Mouse (Mus musculus) frontal cortex, postnatal 10 days (tissue): Measurements from ENCODE around the gene Ttll9.

Experiments
- DNase-seq, 2 experiments: peaks; one replicate each; pipeline ENCODE4 v3.0.0; 2022; ENCODE audit warnings: low spot score in 2 of 2, mixed read lengths in 1 of 2

Gene Ttll9

DNA sequence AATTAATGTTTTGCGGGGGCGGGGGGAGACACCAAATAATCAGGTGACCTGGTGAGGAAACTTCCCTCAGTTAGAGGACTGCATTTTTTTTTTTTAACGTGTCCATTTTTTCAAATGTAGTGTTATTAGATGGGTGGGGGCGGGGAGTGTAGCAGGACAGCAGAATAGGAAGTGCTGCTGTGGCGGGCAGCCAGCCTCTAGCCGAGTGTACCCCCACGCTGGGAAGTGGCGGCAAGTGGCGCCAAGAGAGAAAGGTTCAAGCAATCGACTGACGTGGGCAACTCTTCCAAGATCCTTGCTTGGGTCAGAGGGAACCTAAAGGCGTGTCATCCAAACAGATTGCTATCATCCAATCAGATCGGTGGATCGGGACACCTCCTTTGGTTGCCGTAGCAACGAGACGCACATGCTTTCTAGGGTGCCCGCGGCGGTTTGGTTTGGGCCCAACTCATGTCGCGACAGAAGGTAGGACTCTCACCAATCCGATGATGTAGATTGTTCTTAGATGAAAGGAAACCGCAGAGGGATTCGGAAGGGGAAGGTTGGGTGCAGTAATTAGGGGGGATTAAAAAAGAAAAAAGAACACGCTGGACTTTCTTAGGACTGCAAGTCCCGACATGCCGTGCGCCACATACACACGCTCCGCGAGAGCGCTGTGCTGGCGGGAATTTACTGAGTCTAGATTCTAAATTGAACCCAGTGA, at the start of gene Ttll9:
TSS of gene Ttll9 (plus strand) at position 395 of the 703 bp plus-strand sequence.
- peak; percentile 68 to 80 for DNase-seq

- DNase-seq, result no peak
These were observed 48.8 kb upstream of the Ttll9 start for GRCm38 (mm10) chr2:152913471-152913870.

GRCm38 (mm10) chr2:152914310-152915120, 47.8 kb upstream of the Ttll9 start:
- peak; percentile 74 to 85 for DNase-seq

DNA sequence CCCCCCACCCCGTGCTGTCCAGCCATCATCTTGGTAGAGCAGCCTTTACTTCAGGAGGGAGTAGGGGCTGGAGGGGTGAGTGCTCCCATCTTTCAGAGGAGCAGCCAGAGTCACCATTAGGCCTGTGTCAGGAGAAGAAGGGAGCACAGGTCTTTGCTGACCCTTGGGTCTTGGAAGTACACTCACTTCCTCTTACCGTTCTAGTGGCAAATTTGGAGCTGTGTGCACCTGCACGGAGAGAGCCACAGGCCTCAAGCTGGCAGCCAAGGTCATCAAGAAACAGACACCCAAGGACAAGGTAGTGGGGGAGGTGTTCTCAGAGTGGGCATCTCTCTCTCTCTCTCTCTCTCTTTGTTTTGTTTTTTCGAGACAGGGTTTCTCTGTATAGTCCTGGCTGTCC, 46.8 kb upstream of the Ttll9 start:
- DNase-seq, result no peak

DNA sequence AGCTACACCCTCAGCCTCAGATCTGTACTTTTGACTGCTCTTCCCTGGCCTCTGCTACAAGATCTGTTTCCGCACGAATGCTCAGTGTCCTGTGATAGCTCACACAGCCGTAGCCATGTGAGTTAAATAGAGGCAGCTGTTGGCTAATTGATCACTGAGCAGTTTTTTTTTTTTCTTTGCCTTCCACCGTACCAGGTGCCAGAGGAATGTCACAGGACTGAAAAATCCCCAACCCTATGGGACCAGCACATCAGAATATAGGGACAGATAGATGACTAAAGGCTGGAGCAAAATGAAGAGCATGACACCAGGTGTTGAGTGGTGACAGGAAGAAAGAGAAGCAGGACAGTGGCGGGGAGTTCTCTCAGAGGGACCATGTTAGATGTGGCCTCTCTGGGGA, 46.2 kb upstream of the Ttll9 start:
- no peak for DNase-seq

- no peak for DNase-seq
These were observed 44.6 kb upstream of the Ttll9 start for GRCm38 (mm10) chr2:152917671-152918070.

DNA sequence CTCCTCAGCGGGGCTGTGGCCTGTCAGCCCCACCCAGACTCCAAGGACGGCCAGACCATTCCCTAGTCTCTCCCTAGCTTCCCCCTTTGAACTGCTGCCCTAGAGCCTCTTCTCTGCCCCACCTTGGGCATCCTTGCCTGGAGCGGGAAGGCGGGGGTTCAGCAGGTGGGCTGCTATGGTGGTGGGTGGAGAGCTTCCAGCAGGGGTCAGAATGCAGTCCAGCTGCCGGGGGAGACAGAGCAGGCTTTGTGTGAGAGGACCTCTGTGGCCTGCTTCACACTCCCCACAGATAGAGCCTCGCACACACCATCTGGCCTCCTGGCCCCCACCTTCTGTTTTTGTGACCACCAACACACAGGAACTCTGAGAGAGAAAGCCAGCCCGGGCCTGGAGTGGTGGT, 39.9 kb upstream of the Ttll9 start:
- no peak for DNase-seq

DNA sequence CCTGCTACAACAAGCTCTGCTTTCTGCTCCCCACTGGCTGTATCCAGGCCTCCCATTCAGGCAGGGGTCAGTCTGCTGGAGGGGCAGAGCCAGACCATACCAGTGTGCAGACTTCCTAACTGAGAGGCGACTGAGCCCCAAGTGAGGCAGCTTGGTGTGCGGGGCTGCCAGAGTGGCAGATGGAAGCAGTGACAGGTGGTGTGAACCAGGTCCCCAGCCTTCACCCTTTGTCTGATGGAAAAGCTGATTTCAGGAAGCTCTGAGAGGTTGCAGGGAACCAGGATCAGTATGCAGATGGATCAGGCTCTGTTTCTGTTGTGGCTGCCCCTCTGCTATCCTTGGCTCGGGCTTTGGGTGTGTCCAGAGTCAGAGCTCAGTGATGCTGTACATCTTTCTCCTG, 38.7 kb upstream of the Ttll9 start:
- no peak for DNase-seq

GRCm38 (mm10) chr2:152924128-152924527, 38.2 kb upstream of the Ttll9 start:
- DNase-seq, result no peak

- no peak for DNase-seq
These were observed 37.7 kb upstream of the Ttll9 start for GRCm38 (mm10) chr2:152924543-152924942.

GRCm38 (mm10) chr2:152925189-152925872, 37.0 kb upstream of the Ttll9 start:
- DNase-seq, result no peak

- no peak for DNase-seq
These were observed 35.4 kb upstream of the Ttll9 start for GRCm38 (mm10) chr2:152926896-152927295.

GRCm38 (mm10) chr2:152927371-152927770, 34.9 kb upstream of the Ttll9 start:
- DNase-seq, result no peak

DNA sequence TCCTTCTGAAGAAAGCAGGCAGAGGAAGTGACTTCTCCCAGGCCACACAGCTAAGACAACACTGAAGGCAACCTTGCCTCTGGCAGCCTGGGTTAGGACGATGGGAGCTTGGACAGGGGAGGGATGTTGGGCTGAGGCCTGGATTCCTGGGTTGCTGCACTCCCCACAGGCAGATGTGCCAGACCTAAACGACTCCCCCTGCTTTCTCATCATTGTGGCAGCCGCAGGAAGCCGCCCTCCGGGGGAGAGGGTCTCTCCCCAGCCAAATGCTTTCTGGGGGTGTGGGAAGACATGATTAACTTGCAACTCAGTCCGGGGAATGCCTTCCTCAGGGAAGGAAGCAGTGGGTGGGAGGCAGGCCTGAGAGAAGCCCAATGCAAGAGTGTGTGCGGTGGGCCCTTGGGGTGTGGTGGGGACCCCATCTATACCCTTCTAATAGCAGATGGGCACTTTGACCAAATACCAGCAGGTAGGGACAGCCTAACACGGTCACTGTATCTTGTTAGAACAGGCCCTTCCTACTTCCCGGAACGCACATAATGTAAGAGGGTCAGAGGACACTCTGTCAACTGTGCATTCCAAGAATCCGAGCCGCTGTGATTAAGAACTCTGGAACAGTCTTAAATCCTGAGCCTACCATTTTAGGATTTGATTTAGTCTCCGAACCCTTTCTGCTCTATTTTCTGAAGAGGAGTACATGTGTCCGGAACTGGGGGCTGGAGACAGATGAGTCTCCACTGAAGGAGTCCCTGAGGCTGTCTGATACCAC, 33.9 kb upstream of the Ttll9 start:
- DNase-seq, result no peak

GRCm38 (mm10) chr2:152928988-152929370, 33.3 kb upstream of the Ttll9 start:
- no peak for DNase-seq

DNA sequence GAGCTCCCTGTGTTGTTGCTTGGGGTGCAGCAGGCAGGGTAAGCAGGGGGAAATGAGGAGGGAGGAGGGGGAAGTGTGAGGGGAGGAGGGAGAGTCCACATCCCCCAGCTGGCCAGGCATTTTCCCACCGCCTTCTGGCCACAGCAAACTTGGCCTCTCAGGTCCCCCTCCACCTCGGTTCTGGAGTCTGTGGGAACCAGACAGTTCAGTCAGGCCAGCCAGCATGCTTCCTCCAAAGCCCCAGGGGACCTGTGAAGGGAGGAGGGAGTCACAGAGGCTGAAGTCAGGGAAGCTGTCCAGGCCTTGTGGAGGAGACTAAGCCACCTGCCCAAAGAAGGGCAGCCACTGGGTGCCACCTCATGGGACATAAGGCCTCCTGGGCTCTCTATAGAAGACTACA, 32.0 kb upstream of the Ttll9 start:
- DNase-seq, result no peak

GRCm38 (mm10) chr2:152931456-152932160, 30.7 kb upstream of the Ttll9 start:
- no peak for DNase-seq

- no peak for DNase-seq
These were observed 29.2 kb upstream of the Ttll9 start, which contains the start of gene Foxs1 for GRCm38 (mm10) chr2:152933048-152933447. TSS of gene Foxs1 (minus strand) at chr2:152933208.

DNA sequence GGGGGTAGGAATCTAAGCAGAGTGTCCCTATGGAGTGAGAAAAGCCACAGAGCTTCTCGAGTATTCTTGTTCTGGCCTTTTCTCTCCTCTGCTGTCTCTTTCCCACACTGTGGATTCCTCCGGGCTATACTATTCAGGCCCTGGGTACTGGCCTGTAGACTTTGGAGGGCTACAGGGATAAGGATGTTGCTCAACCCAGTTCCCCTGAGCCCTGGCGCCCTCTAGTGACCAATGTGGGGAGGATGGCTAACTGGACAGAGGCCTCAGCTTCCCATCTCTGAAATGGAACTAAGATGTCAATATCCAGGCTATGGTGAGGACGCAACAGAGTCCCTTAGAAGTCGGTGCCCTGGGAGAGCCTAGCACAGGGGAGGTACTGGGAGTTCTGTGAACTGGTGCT, 28.7 kb upstream of the Ttll9 start:
- DNase-seq, result no peak

DNA sequence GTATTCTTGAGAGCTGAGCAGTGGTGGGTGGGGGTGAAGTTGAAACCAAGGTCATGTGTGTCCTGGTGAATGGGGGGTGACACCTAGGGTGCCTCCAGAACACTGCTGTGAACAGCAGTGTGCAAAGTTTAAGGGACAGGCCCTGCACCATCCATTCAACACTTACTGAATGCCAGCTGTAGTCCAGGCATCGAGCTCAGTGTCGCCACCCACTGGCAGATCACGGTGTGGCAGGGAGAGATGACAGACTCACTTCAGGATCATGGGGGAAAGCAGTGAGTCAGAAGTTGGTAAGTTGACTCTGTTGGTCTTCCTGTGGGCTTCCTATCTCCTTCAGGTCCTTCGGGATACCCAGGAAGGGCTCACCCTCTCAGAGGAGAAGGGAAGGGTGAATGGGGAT, 22.4 kb upstream of the Ttll9 start:
- peak in 1 of 2 experiments; percentile 32 for DNase-seq

DNA sequence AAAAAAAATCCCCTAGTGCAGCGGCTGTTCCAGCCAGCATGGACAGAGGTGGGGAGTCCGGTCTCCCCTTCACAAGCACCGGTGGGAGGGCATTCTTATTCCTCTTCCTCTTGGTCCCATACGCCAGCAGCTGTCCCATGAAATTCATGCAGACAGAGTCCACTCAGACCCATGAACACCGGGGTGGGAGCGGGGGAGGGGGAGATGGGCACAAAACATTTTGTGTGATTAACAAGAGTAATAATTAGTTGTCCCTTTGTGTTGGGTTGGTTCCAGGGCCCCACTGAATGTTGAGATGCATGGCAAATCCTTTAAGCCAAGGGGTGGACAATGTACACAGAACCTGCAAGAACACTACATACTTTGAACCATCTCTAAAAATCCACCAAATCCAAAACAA, 21.2 kb upstream of the Ttll9 start:
- no peak for DNase-seq
